Mouse (Mus musculus): ENCODE measurements at regions not wholly inside any gene's neighbourhood (a gene's known extent, or its start where the extent isn't known, plus 50 kb on each side); places are given as distances from the start of the nearest gene placed in this dataset.
"Not testable (repeated sequence)": the region's sequence is repeated elsewhere in the genome, so short reads cannot be mapped to it uniquely, and the experiment has no call there.

- ATAC-seq (replicated peaks in 1 of 2; ENCODE audit: insufficient read depth in 1 of 2, low FRiP score in 2 of 2, low TSS enrichment in 1 of 2, low read depth in 1 of 2, poor library complexity in 2 of 2, severe bottlenecking in 2 of 2): not testable (repeated sequence)
Observed at GRCm38 (mm10) chr9:6845281-6845680, 339.0 kb downstream of the Dync2h1 start.

GRCm38 (mm10) chr9:6834936-6835335 lies 349.3 kb downstream of the Dync2h1 start:
- ATAC-seq (replicated peaks in 1 of 2; ENCODE audit: insufficient read depth in 1 of 2, low FRiP score in 2 of 2, low TSS enrichment in 1 of 2, low read depth in 1 of 2, poor library complexity in 2 of 2, severe bottlenecking in 2 of 2): not testable (repeated sequence)

- no peak for ATAC-seq (replicated peaks in 1 of 2; ENCODE audit: insufficient read depth in 1 of 2, low FRiP score in 2 of 2, low TSS enrichment in 1 of 2, low read depth in 1 of 2, poor library complexity in 2 of 2, severe bottlenecking in 2 of 2)
Observed at GRCm38 (mm10) chr9:6834470-6834869, 349.8 kb downstream of the Dync2h1 start.

GRCm38 (mm10) chr9:6832862-6833261 lies 351.4 kb downstream of the Dync2h1 start:
- ATAC-seq (replicated peaks in 1 of 2; ENCODE audit: insufficient read depth in 1 of 2, low FRiP score in 2 of 2, low TSS enrichment in 1 of 2, low read depth in 1 of 2, poor library complexity in 2 of 2, severe bottlenecking in 2 of 2): no peak

- ATAC-seq (replicated peaks in 1 of 2; ENCODE audit: insufficient read depth in 1 of 2, low FRiP score in 2 of 2, low TSS enrichment in 1 of 2, low read depth in 1 of 2, poor library complexity in 2 of 2, severe bottlenecking in 2 of 2): not testable (repeated sequence)
Observed at GRCm38 (mm10) chr9:6831642-6832041, 352.6 kb downstream of the Dync2h1 start.

GRCm38 (mm10) chr9:6826581-6826980 lies 357.7 kb downstream of the Dync2h1 start:
- no peak for ATAC-seq (replicated peaks in 1 of 2; ENCODE audit: insufficient read depth in 1 of 2, low FRiP score in 2 of 2, low TSS enrichment in 1 of 2, low read depth in 1 of 2, poor library complexity in 2 of 2, severe bottlenecking in 2 of 2)

- ATAC-seq (replicated peaks in 1 of 2; ENCODE audit: insufficient read depth in 1 of 2, low FRiP score in 2 of 2, low TSS enrichment in 1 of 2, low read depth in 1 of 2, poor library complexity in 2 of 2, severe bottlenecking in 2 of 2): no peak
Observed at GRCm38 (mm10) chr9:6825609-6826008, 358.6 kb downstream of the Dync2h1 start.

GRCm38 (mm10) chr9:6823946-6824345 lies 360.3 kb downstream of the Dync2h1 start:
- ATAC-seq (replicated peaks in 1 of 2; ENCODE audit: insufficient read depth in 1 of 2, low FRiP score in 2 of 2, low TSS enrichment in 1 of 2, low read depth in 1 of 2, poor library complexity in 2 of 2, severe bottlenecking in 2 of 2): not testable (repeated sequence)

- no peak for ATAC-seq (replicated peaks in 1 of 2; ENCODE audit: insufficient read depth in 1 of 2, low FRiP score in 2 of 2, low TSS enrichment in 1 of 2, low read depth in 1 of 2, poor library complexity in 2 of 2, severe bottlenecking in 2 of 2)
Observed at GRCm38 (mm10) chr9:6823536-6823935, 360.7 kb downstream of the Dync2h1 start.

- ATAC-seq (replicated peaks in 1 of 2; ENCODE audit: insufficient read depth in 1 of 2, low FRiP score in 2 of 2, low TSS enrichment in 1 of 2, low read depth in 1 of 2, poor library complexity in 2 of 2, severe bottlenecking in 2 of 2): no peak
Observed at GRCm38 (mm10) chr9:6776671-6777070, 407.6 kb downstream of the Dync2h1 start.

GRCm38 (mm10) chr9:6741478-6741877 lies 442.8 kb downstream of the Dync2h1 start:
- ATAC-seq (replicated peaks in 1 of 2; ENCODE audit: insufficient read depth in 1 of 2, low FRiP score in 2 of 2, low TSS enrichment in 1 of 2, low read depth in 1 of 2, poor library complexity in 2 of 2, severe bottlenecking in 2 of 2): no peak

- no peak for ATAC-seq (replicated peaks in 1 of 2; ENCODE audit: insufficient read depth in 1 of 2, low FRiP score in 2 of 2, low TSS enrichment in 1 of 2, low read depth in 1 of 2, poor library complexity in 2 of 2, severe bottlenecking in 2 of 2)
Observed at GRCm38 (mm10) chr9:6736411-6736810, 447.8 kb downstream of the Dync2h1 start.

GRCm38 (mm10) chr9:6726411-6726810 lies 456.8 kb upstream of the Ddi1 start:
- no peak for ATAC-seq (replicated peaks in 1 of 2; ENCODE audit: insufficient read depth in 1 of 2, low FRiP score in 2 of 2, low TSS enrichment in 1 of 2, low read depth in 1 of 2, poor library complexity in 2 of 2, severe bottlenecking in 2 of 2)

GRCm38 (mm10) chr9:6677225-6677718 lies 407.6 kb upstream of the Ddi1 start:
- ATAC-seq (replicated peaks in 1 of 2; ENCODE audit: insufficient read depth in 1 of 2, low FRiP score in 2 of 2, low TSS enrichment in 1 of 2, low read depth in 1 of 2, poor library complexity in 2 of 2, severe bottlenecking in 2 of 2): no peak

- ATAC-seq (replicated peaks in 1 of 2; ENCODE audit: insufficient read depth in 1 of 2, low FRiP score in 2 of 2, low TSS enrichment in 1 of 2, low read depth in 1 of 2, poor library complexity in 2 of 2, severe bottlenecking in 2 of 2): peak; percentile 98
Observed at GRCm38 (mm10) chr9:6668001-6668969, 398.6 kb upstream of the Ddi1 start.

GRCm38 (mm10) chr9:6665679-6666078 lies 396.0 kb upstream of the Ddi1 start:
- ATAC-seq (replicated peaks in 1 of 2; ENCODE audit: insufficient read depth in 1 of 2, low FRiP score in 2 of 2, low TSS enrichment in 1 of 2, low read depth in 1 of 2, poor library complexity in 2 of 2, severe bottlenecking in 2 of 2): no peak

- ATAC-seq (replicated peaks in 1 of 2; ENCODE audit: insufficient read depth in 1 of 2, low FRiP score in 2 of 2, low TSS enrichment in 1 of 2, low read depth in 1 of 2, poor library complexity in 2 of 2, severe bottlenecking in 2 of 2): no peak
Observed at GRCm38 (mm10) chr9:6652267-6652994, 382.8 kb upstream of the Ddi1 start.

GRCm38 (mm10) chr9:6651572-6652236 lies 382.1 kb upstream of the Ddi1 start:
- no peak for ATAC-seq (replicated peaks in 1 of 2; ENCODE audit: insufficient read depth in 1 of 2, low FRiP score in 2 of 2, low TSS enrichment in 1 of 2, low read depth in 1 of 2, poor library complexity in 2 of 2, severe bottlenecking in 2 of 2)
